Mouse (Mus musculus) left cerebral cortex, adult 2 months (tissue): ENCODE results near the gene Glcci1. TPM values are rescaled to one million over a fixed set of nuclear protein-coding genes. Genes with fewer than 3 reads are reported as not detected.

Experiments
- DNase-seq, 2 experiments: peaks; one replicate each; pipeline ENCODE4 v3.0.0; 2021 to 2022; ENCODE audit warnings: low spot score in 2 of 2, mixed read lengths in 1 of 2; ENCODE audit errors: extremely low spot score in 1 of 2
- H3K27ac ChIP-seq: fragments of 200-600 bp; 2 replicates; pipeline ENCODE4 v1.8.1; 2022
- H3K4me3 ChIP-seq: fragments of 200-600 bp; 2 replicates; pipeline ENCODE4 v1.8.1; 2022
- CTCF ChIP-seq: fragments of 200-600 bp; IDR thresholded peaks from 2 replicates; pipeline ENCODE4 v1.8.1; 2022; ENCODE audit warnings: antibody characterized with exemption, mild to moderate bottlenecking, moderate library complexity
- intact Hi-C: fragments of 180-260 bp; cut with DNase I; formaldehyde crosslinking; loops from one replicate; pipeline ENCODE4 v1.15.1; 2025
- total RNA-seq, 2 experiments: library from RNA; stranded (reverse); gene quantifications; 2 replicates each; pipeline ENCODE4 v1.2.3; 2021

Glcci1 gene
- total RNA-seq, 2 experiments from 2014 or later, result 160 to 164 TPM

GRCm38 (mm10) chr6:8638122-8638521 lies 128.7 kb downstream of the Glcci1 start:
- TF ChIP-seq CTCF, result no peak
- H3K27ac ChIP-seq, result peak overlapping the region; percentile 66
- H3K4me3 ChIP-seq, result no peak overlapping the region
- peak; percentile 27 to 34 for DNase-seq
- intact Hi-C loops, result no loop called here

- no peak for TF ChIP-seq CTCF
- no peak for DNase-seq
- intact Hi-C loops, result no loop called here
- Histone ChIP-seq H3K27ac (peak overlapping the region; percentile 66), H3K4me3 (no peak overlapping the region)
Measured at GRCm38 (mm10) chr6:8638899-8639298, 129.5 kb downstream of the Glcci1 start.

- no peak for TF ChIP-seq CTCF
- intact Hi-C loops, result no loop called here
- no peak overlapping the region for H3K4me3 ChIP-seq
- peak overlapping the region; percentile 66 for H3K27ac ChIP-seq
- DNase-seq, result no peak
Measured at GRCm38 (mm10) chr6:8639526-8639925, 130.1 kb downstream of the Glcci1 start.

- no peak overlapping the region for H3K27ac ChIP-seq
- no peak for DNase-seq
- no peak for TF ChIP-seq CTCF
- intact Hi-C loops, result loop anchor here (5.0 kb wide), 1 partner anchor 364 kb away; no protein-coding TSS in a partner anchor
- H3K4me3 ChIP-seq, result no peak overlapping the region
Measured at GRCm38 (mm10) chr6:8640863-8641262, 131.5 kb downstream of the Glcci1 start.

GRCm38 (mm10) chr6:8644703-8645102 lies 135.3 kb downstream of the Glcci1 start:
- intact Hi-C loops, result loop anchor here (2.0 to 5.0 kb wide), 3 partner anchors 76 to 367 kb away; no protein-coding TSS in a partner anchor
- Histone ChIP-seq H3K4me3 (no peak overlapping the region), H3K27ac (peak overlapping the region; percentile 83)
- peak; percentile 34 to 51 for DNase-seq
- no peak for TF ChIP-seq CTCF

- no peak for DNase-seq
- TF ChIP-seq CTCF, result no peak
- intact Hi-C loops, result loop anchor here (2.0 to 5.0 kb wide), 2 partner anchors 75 to 133 kb away; no protein-coding TSS in a partner anchor
- no peak overlapping the region for H3K4me3 ChIP-seq
- H3K27ac ChIP-seq, result peak overlapping the region; percentile 83
Measured at GRCm38 (mm10) chr6:8645708-8646107, 136.3 kb downstream of the Glcci1 start.
